Mouse (Mus musculus): ENCODE results near the gene Olfr432. TPM values are rescaled to one million over a fixed set of nuclear protein-coding genes. Genes with fewer than 3 reads are reported as not detected.
"Not testable (repeated sequence)": the region's sequence is repeated elsewhere in the genome, so short reads cannot be mapped to it uniquely, and the experiment has no call there.

Gene Olfr432
- polyA plus RNA-seq (2014; fragmentation: Nextera tagmentation; extraction: Ambion mirVana) = not detected in 2 replicates

DNA sequence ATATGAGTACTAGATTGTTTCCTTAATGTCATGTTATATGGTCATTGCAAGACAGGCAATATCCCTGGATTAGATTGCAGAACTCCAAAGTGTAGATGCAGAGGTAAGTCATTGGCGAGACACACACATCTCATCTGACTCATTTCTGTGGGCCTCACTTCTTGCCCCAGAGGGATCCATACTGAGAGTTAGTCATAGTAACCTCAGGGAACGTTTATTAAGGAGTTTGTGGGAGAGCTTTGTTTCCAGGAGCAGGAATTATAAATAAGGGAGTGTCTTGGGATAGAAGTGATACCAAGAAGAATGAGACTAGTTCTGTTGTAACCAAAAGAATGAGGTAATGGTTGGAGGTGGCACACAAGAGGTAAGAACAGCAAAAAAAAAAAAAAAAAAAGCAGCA, at the start of gene Olfr432:
Gene Olfr432, plus strand, starts transcription at position 313 of the 400 bp plus-strand sequence.
- DNase-seq (ENCODE audit: low spot score) (no peak), ATAC-seq (no peak)
- H3K9me3 ChIP-seq (replicated peaks; ENCODE audit: control insufficient read depth, low read length) = no peaks in the 10 kb centered on the region
- 79% methylated on average over 2 of the region's 2 CpGs for WGBS
- no peaks in the 10 kb centered on the region for H3K4me1 ChIP-seq (ENCODE audit: control insufficient read depth, insufficient read depth, low read length)
- no peak within 1 kb of the TSS for H3K9ac ChIP-seq (ENCODE audit: low read length)
- H3K4me3 ChIP-seq (ENCODE audit: low read depth, low read length) = no peak within 1 kb of the TSS
- H3K36me3 ChIP-seq (ENCODE audit: control insufficient read depth, insufficient read depth, low read length) = no peaks in the 10 kb centered on the region
- H3K4me2 ChIP-seq (ENCODE audit: low read length) = no peak within 1 kb of the TSS
- no peak within 1 kb of the TSS for H3K27ac ChIP-seq (ENCODE audit: low read depth, low read length)
- no peaks in the 10 kb centered on the region for H3K27me3 ChIP-seq (replicated peaks; ENCODE audit: control insufficient read depth, insufficient read depth, low read length)

DNA sequence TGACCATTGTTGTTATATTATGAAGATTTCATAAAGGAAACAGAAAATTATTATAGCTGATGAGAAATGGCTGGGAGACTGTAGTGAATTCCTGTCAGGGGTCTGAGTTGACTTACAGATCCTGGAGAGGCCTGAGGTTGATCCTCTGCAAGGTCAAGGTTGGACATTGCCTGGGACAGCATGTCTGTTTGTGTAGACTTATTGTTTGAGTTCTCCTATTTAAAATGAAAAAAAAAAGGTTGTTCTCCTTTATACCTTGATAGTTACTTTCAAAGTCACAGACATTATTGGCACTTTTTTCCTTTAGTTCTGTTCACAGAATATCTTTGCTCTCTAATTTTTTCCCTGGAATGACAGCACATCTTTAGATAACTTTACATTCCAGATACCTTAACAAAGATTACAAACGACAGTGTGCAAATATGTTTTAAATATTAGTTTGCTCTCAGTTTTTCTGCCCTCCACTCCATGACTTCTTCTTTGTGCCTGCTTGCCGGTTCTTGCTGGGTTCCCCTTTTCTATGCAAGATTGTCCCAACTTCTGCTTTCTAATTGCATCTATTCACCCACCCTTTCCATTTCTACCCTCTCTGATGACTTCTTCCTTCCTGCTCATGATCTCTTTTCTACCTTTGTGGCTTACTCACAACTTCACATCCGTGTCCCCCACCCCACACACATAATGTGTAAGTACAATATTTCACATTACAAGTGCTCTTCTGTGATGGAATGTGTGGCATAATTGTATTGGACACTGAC, 44.5 kb upstream of the Olfr432 start:
- not testable (repeated sequence) for H3K36me3 ChIP-seq (ENCODE audit: control insufficient read depth, insufficient read depth, low read length); H3K4me2 ChIP-seq (ENCODE audit: low read length); ATAC-seq; H3K9me3 ChIP-seq (replicated peaks; ENCODE audit: control insufficient read depth, low read length); H3K4me3 ChIP-seq (ENCODE audit: low read depth, low read length); H3K9ac ChIP-seq (ENCODE audit: low read length); H3K27ac ChIP-seq (ENCODE audit: low read depth, low read length); H3K4me1 ChIP-seq (ENCODE audit: control insufficient read depth, insufficient read depth, low read length); DNase-seq (ENCODE audit: low spot score); H3K27me3 ChIP-seq (replicated peaks; ENCODE audit: control insufficient read depth, insufficient read depth, low read length)
- WGBS = 81% methylated on average over 1 of the region's 3 CpGs

DNA sequence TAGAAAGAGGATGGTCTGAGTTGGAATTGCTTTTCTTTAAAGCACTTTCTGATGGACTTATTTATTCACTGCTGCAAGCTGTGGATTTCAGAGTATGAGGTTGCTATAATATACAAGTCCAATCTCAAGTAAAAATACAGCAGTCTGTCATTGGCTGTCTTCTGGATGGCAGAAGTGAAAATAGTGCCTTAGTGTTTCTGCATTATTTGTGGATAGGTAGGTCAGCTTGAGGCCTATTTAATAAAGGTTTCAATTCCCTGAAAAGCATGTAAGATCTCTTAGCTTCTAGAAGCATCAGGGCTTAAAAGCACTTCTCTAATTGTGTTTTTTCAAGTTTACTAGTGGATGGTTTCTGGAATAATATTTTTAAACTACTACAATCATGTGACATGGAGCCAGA, 42.0 kb upstream of the Olfr432 start:
- DNase-seq (ENCODE audit: low spot score); H3K9ac ChIP-seq (ENCODE audit: low read length); H3K27me3 ChIP-seq (replicated peaks; ENCODE audit: control insufficient read depth, insufficient read depth, low read length); H3K9me3 ChIP-seq (replicated peaks; ENCODE audit: control insufficient read depth, low read length); H3K4me1 ChIP-seq (ENCODE audit: control insufficient read depth, insufficient read depth, low read length); H3K36me3 ChIP-seq (ENCODE audit: control insufficient read depth, insufficient read depth, low read length); H3K4me2 ChIP-seq (ENCODE audit: low read length); H3K4me3 ChIP-seq (ENCODE audit: low read depth, low read length); H3K27ac ChIP-seq (ENCODE audit: low read depth, low read length); ATAC-seq: not testable (repeated sequence)

DNA sequence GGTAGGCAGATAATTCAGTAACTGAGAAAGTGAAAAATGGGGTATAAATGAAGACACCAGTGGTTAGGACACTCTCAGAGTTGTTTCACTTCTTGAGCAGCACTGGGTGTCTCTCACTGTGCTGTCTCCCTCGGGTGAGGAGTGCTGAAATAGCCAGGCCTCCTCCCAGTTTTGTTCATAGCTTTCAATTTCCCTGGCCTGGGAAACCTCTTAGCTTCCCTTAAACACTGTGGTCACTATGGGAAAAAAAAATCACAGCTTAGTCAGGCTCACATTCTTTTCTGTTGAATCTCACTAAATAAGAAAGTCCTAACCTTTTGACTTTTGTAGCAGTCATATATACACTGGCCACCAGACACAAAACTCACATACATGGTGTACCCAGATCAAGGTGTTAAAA, 17.3 kb upstream of the Olfr432 start, which contains the start of gene Ifi205:
Gene Ifi205, minus strand, starts transcription at position 113 of the 400 bp plus-strand sequence.
- Histone ChIP-seq H3K4me1 (ENCODE audit: control insufficient read depth, insufficient read depth, low read length) (no peaks in the 10 kb centered on the region), H3K27me3 (replicated peaks; ENCODE audit: control insufficient read depth, insufficient read depth, low read length) (no peaks in the 10 kb centered on the region), H3K9ac (ENCODE audit: low read length) (no peak within 1 kb of the TSS), H3K27ac (ENCODE audit: low read depth, low read length) (no peak within 1 kb of the TSS), H3K36me3 (ENCODE audit: control insufficient read depth, insufficient read depth, low read length) (no peaks in the 10 kb centered on the region), H3K9me3 (replicated peaks; ENCODE audit: control insufficient read depth, low read length) (no peaks in the 10 kb centered on the region), H3K4me3 (ENCODE audit: low read depth, low read length) (no peak within 1 kb of the TSS), H3K4me2 (ENCODE audit: low read length) (no peak within 1 kb of the TSS)
- WGBS = 41% methylated on average over 1 of the region's 1 CpGs
- ATAC-seq (no peak), DNase-seq (ENCODE audit: low spot score) (no peak)

DNA sequence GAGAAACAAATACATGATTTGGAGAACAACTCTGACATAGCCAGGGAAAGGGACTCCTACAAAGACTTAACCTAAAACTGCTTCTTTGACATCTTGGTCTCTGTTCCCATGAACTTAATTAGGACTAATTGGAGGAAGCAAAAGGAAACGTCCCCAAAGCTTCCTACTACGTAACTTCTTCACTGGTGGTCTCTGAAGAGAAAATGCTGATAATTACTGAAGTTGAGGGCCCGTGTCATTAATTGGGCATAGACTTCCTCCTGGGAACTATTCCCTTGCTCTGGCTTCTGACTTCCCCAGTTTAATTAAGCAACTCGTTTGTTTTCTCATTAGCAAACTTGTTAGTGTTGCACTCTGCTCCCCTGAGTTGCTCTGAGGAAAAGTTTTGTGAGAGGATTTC, 13.2 kb upstream of the Olfr432 start:
- no peaks in the 10 kb centered on the region for H3K27me3 ChIP-seq (replicated peaks; ENCODE audit: control insufficient read depth, insufficient read depth, low read length)
- no peak for DNase-seq (ENCODE audit: low spot score)
- no peak overlapping the region for H3K27ac ChIP-seq (ENCODE audit: low read depth, low read length)
- no peak overlapping the region for H3K4me2 ChIP-seq (ENCODE audit: low read length)
- no peaks in the 10 kb centered on the region for H3K4me1 ChIP-seq (ENCODE audit: control insufficient read depth, insufficient read depth, low read length)
- H3K9ac ChIP-seq (ENCODE audit: low read length) = no peak overlapping the region
- H3K4me3 ChIP-seq (ENCODE audit: low read depth, low read length) = no peak overlapping the region
- WGBS = 22% methylated on average over 4 of the region's 4 CpGs
- no peak for ATAC-seq
- H3K9me3 ChIP-seq (replicated peaks; ENCODE audit: control insufficient read depth, low read length) = no peaks in the 10 kb centered on the region
- H3K36me3 ChIP-seq (ENCODE audit: control insufficient read depth, insufficient read depth, low read length) = no peaks in the 10 kb centered on the region

DNA sequence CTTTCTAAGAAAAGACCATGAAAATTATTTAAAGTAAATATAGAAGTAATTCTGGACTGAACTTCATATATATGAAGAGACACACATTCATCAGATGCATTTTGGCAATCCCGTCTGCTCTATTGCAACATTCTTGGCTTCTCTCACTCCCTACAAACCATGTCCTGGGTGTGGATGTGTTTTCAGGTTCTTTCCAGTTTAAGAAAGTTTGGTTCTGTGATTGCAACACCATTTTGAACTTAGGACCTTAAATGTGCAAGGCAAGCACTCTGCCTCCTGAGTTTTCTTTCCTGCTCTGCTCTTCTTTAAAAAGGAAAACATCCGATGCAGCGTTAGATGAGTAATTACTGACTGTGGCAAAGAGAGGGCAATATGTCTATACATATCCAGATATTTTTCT, 10.5 kb upstream of the Olfr432 start:
- DNase-seq (ENCODE audit: low spot score) (no peak), ATAC-seq (no peak)
- H3K27me3 ChIP-seq (replicated peaks; ENCODE audit: control insufficient read depth, insufficient read depth, low read length) = no peaks in the 10 kb centered on the region
- no peak overlapping the region for H3K4me2 ChIP-seq (ENCODE audit: low read length)
- WGBS = 92% methylated on average over 3 of the region's 3 CpGs
- no peak overlapping the region for H3K4me3 ChIP-seq (ENCODE audit: low read depth, low read length)
- H3K9me3 ChIP-seq (replicated peaks; ENCODE audit: control insufficient read depth, low read length) = no peaks in the 10 kb centered on the region
- no peaks in the 10 kb centered on the region for H3K4me1 ChIP-seq (ENCODE audit: control insufficient read depth, insufficient read depth, low read length)
- no peak overlapping the region for H3K27ac ChIP-seq (ENCODE audit: low read depth, low read length)
- no peaks in the 10 kb centered on the region for H3K36me3 ChIP-seq (ENCODE audit: control insufficient read depth, insufficient read depth, low read length)
- H3K9ac ChIP-seq (ENCODE audit: low read length) = no peak overlapping the region

DNA sequence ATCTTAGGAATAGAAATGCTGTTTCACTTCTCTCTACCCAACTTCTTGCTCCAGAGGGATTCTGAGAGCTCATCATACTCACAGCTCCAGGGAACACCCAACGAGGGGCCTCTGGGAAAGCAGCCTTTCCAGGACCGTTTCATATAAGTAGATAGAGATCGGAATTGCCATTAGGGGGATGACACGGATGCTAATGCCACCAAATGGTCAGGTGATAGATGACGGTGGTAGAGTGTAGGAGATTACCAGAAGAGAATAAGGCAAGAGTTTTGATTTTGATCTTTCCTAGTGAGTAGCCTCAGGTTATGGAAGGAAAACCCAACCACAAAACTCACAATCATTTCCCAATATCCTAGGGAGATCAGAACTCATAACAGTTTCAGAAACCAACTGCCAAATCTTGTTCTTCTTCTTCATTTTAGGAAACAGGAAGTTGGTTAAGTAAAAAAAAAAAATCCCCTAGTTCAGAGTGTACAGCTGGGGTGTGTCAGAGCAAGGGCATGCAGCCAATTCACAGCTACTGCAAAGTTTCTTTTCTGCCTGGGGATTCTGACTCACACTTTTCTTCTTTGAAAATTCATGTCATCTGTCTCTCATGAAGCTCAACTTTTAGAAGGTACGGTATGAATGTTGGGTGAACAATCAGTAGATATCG, 8.4 kb upstream of the Olfr432 start, which contains the start of gene Olfr433:
Gene Olfr433, plus strand, starts transcription at position 183 of the 655 bp plus-strand sequence.
- Histone ChIP-seq H3K36me3 (ENCODE audit: control insufficient read depth, insufficient read depth, low read length) (no peaks in the 10 kb centered on the region), H3K4me3 (ENCODE audit: low read depth, low read length) (no peak within 1 kb of the TSS), H3K27ac (ENCODE audit: low read depth, low read length) (no peak within 1 kb of the TSS), H3K9ac (ENCODE audit: low read length) (no peak within 1 kb of the TSS), H3K4me1 (ENCODE audit: control insufficient read depth, insufficient read depth, low read length) (no peaks in the 10 kb centered on the region), H3K9me3 (replicated peaks; ENCODE audit: control insufficient read depth, low read length) (no peaks in the 10 kb centered on the region), H3K4me2 (ENCODE audit: low read length) (no peak within 1 kb of the TSS), H3K27me3 (replicated peaks; ENCODE audit: control insufficient read depth, insufficient read depth, low read length) (no peaks in the 10 kb centered on the region)
- DNase-seq (ENCODE audit: low spot score) (no peak), ATAC-seq (no peak)
- WGBS = 92% methylated on average over 7 of the region's 7 CpGs

DNA sequence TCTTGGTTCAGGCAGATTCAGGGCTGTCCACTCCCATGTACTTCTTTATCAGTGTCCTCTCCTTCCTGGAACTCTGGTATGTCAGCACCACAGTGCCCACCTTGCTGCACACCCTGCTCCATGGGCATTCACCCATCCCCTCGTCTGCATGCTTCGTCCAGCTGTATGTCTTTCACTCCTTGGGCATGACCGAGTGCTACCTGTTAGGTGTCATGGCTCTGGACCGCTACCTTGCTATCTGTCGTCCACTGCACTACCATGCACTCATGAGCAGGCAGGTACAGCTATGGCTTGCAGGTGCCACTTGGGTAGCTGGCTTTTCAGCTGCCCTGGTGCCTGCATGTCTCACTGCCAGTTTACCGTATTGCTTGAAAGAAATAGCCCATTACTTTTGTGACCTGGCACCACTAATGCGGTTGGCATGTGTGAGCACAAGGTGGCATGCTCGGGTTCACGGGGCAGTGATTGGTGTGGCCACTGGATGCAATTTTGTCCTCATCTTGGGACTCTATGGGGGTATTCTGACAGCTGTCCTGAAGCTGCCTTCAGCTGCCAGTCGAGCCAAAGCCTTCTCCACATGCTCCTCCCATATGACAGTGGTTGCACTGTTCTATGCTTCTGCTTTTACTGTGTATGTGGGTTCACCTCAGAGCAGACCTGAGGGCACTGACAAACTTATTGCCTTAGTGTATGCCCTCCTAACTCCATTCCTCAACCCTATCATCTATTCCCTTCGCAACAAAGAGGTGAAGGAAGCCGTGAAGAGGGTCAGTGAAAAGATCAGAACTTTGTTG, 6.7 kb upstream of the Olfr432 start:
- H3K27me3 ChIP-seq (replicated peaks; ENCODE audit: control insufficient read depth, insufficient read depth, low read length); H3K9ac ChIP-seq (ENCODE audit: low read length); H3K4me3 ChIP-seq (ENCODE audit: low read depth, low read length); H3K27ac ChIP-seq (ENCODE audit: low read depth, low read length); H3K4me1 ChIP-seq (ENCODE audit: control insufficient read depth, insufficient read depth, low read length); H3K9me3 ChIP-seq (replicated peaks; ENCODE audit: control insufficient read depth, low read length); H3K36me3 ChIP-seq (ENCODE audit: control insufficient read depth, insufficient read depth, low read length); DNase-seq (ENCODE audit: low spot score); ATAC-seq; H3K4me2 ChIP-seq (ENCODE audit: low read length): not testable (repeated sequence)
- 88% methylated on average over 12 of the region's 12 CpGs for WGBS

Data from forebrain, embryonic 14.5 days (tissue).